In the genomic region with DNA sequence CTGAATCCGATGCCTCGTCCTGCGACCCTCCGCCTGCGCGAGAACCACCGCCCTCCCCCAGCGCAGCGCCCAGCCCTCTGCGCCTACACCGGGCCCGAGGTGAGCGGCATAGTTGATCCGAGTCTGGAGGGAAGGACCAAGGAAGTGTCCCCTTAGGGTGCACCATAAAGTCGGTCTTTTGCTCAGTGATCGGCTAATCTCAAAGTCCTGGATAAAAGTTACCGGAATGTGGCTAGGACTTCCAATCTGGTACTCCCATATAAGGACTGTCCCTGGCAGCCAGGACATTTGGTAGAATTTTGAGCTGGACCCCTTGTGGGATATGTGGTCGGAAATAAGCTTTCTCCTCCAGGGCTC, we compare ENCODE assay signal across 10 mouse cellular contexts. TPM values are rescaled to one million over a fixed set of nuclear protein-coding genes. Genes with fewer than 3 reads are reported as not detected.
DNase-seq lines count a peak whose midpoint lies in the region; ATAC-seq and TF ChIP-seq lines count a peak whose summit lies in the region.
"Had no signal": no experiment of that assay in that cellular context is flagged by ENCODE, and none has a peak within 500 bp of the region (broad histone marks: within the 10 kb centered on the region; RNA-seq: fewer than 3 reads in every experiment).

No protein-coding gene starts in this region.

- H3K36me3 ChIP-seq in heart, adult 2 months (ENCODE audit: control insufficient read depth, insufficient read depth, low read length), result no peaks in the 10 kb centered on the region
- no peaks in the 10 kb centered on the region for H3K36me3 ChIP-seq in megakaryocyte, embryonic 14.5 days (replicated peaks; ENCODE audit: low read length)
- no peaks in the 10 kb centered on the region for H3K36me3 ChIP-seq in intestine, embryonic 16.5 days (ENCODE audit: control insufficient read depth, insufficient read depth, low read length)
- no peaks in the 10 kb centered on the region for H3K36me3 ChIP-seq in stomach, embryonic 15.5 days

- H3K27me3 ChIP-seq in heart, adult 2 months (ENCODE audit: control insufficient read depth, insufficient read depth, low read length), result peaks cover 21% of the 10 kb centered on the region
- peaks cover 100% of the 10 kb centered on the region for H3K27me3 ChIP-seq in megakaryocyte, embryonic 14.5 days (replicated peaks)
- peaks cover 79% of the 10 kb centered on the region for H3K27me3 ChIP-seq in intestine, embryonic 16.5 days (replicated peaks; ENCODE audit: control insufficient read depth, insufficient read depth, low read length)
- H3K27me3 ChIP-seq in stomach, embryonic 15.5 days (replicated peaks), result peaks cover 69% of the 10 kb centered on the region

- peak overlapping the region; percentile 5 for H3K4me3 ChIP-seq in heart, adult 2 months
- H3K4me3 ChIP-seq in megakaryocyte, embryonic 14.5 days (replicated peaks), result peak overlapping the region; percentile 51
- peak overlapping the region; percentile 42 for H3K4me3 ChIP-seq in intestine, embryonic 16.5 days (ENCODE audit: low read length)
- H3K4me3 ChIP-seq in stomach, embryonic 15.5 days (replicated peaks), result peak overlapping the region; percentile 60

- no peaks in the 10 kb centered on the region; the same call in 1 of the 2 replicates for H3K4me1 ChIP-seq in heart, adult 2 months (ENCODE audit: control insufficient read depth, insufficient read depth, low read length)
- peaks cover 69% of the 10 kb centered on the region for H3K4me1 ChIP-seq in megakaryocyte, embryonic 14.5 days
- H3K4me1 ChIP-seq in intestine, embryonic 16.5 days (ENCODE audit: control insufficient read depth, insufficient read depth, low read length), result peaks cover 25% of the 10 kb centered on the region
- H3K4me1 ChIP-seq in stomach, embryonic 15.5 days, result peaks cover 29% of the 10 kb centered on the region

- no peak for TF ChIP-seq EP300 in heart, adult 2 months (IDR thresholded peaks at IDR 0.05; ENCODE audit: insufficient read depth, low read depth, low read length)

- no peak for TF ChIP-seq POLR2A in heart, adult 2 months (IDR thresholded peaks at IDR 0.05; ENCODE audit: insufficient read depth, low read depth, low read length)

- 23% methylated on average over 18 of the region's 18 CpGs for WGBS in heart, adult 2 months
- WGBS in intestine, embryonic 16.5 days, result 18% methylated on average over 18 of the region's 18 CpGs
- 9% methylated on average over 18 of the region's 18 CpGs for WGBS in stomach, embryonic 15.5 days

- peak in 1 of 2 experiments; percentile 37 for DNase-seq in heart, adult 2 months
- DNase-seq in heart, postnatal 36 days, result no peak
- DNase-seq in layer of hippocampus, adult 9-10 months (ENCODE audit: low spot score), result no peak
- no peak for DNase-seq in thymus, adult 18-20 months
- DNase-seq: kidney, adult 9 months had no signal

- TF ChIP-seq CTCF in heart, adult 2 months (IDR thresholded peaks at IDR 0.05), result no peak

- peak overlapping the region; percentile 39; the same call in 1 of the 2 replicates for H3K9ac ChIP-seq in heart, adult 2 months (ENCODE audit: low read depth, low read length)
- peak overlapping the region; percentile 58 for H3K9ac ChIP-seq in intestine, embryonic 16.5 days (ENCODE audit: low read depth, low read length)
- peak overlapping the region; percentile 16; the same call in 1 of the 2 replicates for H3K9ac ChIP-seq in stomach, embryonic 15.5 days

- intact Hi-C loops in heart, adult 2 months (cut with DNase I), result no loop called here
- intact Hi-C loops in heart, postnatal 36 days (cut with DNase I), result no loop called here

- peak overlapping the region; percentile 53 for H3K27ac ChIP-seq in heart, adult 2 months
- H3K27ac ChIP-seq in intestine, embryonic 16.5 days (ENCODE audit: low read length), result peak overlapping the region; percentile 15; the same call in 1 of the 2 replicates
- H3K27ac ChIP-seq in stomach, embryonic 15.5 days, result peak overlapping the region; percentile 11; the same call in 1 of the 2 replicates

- H3K79me2 ChIP-seq in heart, adult 2 months (replicated peaks; ENCODE audit: control insufficient read depth, insufficient read depth, low read length), result no peaks in the 10 kb centered on the region

- no peak for ATAC-seq in megakaryocyte, adult 5-6 weeks (ENCODE audit: poor library complexity, severe bottlenecking)
- ATAC-seq in intestine, embryonic 16.5 days, result no peak
- ATAC-seq in stomach, embryonic 15.5 days (ENCODE audit: insufficient read depth, low FRiP score, low read depth), result no peak

- peak overlapping the region; percentile 55 for H3K4me2 ChIP-seq in intestine, embryonic 16.5 days (ENCODE audit: low read depth, low read length)
- H3K4me2 ChIP-seq in stomach, embryonic 15.5 days, result peak overlapping the region; percentile 95

- 0 out of 2 replicates have a peak, but pooled peaks cover 3% of the 10 kb centered on the region for H3K9me3 ChIP-seq in megakaryocyte, embryonic 14.5 days
- H3K9me3 ChIP-seq in intestine, embryonic 16.5 days (ENCODE audit: control insufficient read depth, low read length), result no peaks in the 10 kb centered on the region
- no peaks in the 10 kb centered on the region for H3K9me3 ChIP-seq in stomach, embryonic 15.5 days

RNA-seq across cellular contexts. Expression of a gene that starts 4.9 kb away (rescaled TPM):
- total RNA-seq in heart, adult 2 months (2021), result 1 to 10 TPM; 5.5 to 5.7 TPM
- polyA plus RNA-seq in heart, adult 2 months (2012; rRNA removed), result 6.9 and 7.5 TPM in 2 replicates
- total RNA-seq in heart, postnatal 36 days (2021), result 1 to 10 TPM; 6.2 to 6.9 TPM
- polyA plus RNA-seq in megakaryocyte, embryonic 14.5 days (2012; ENCODE audit: insufficient read depth, low replicate concordance), result 1.5 and 1.7 TPM in 2 replicates
- 0.04 TPM in 1 of 2 replicates, not detected in the other for total RNA-seq in megakaryocyte, adult 5-6 weeks (2015)
- total RNA-seq in megakaryocyte, adult 5-6 weeks (2017), result 0.04 TPM in 1 of 2 replicates, not detected in the other
- 1.7 and 2.2 TPM in 2 replicates for polyA plus RNA-seq in intestine, embryonic 16.5 days (2015; fragmentation: Nextera tagmentation; extraction: Ambion mirVana)
- 6.0 and 6.6 TPM in 2 replicates for polyA plus RNA-seq in stomach, embryonic 15.5 days (2015; fragmentation: Nextera tagmentation; extraction: Ambion mirVana)
- total RNA-seq: CH12.LX had no signal

RNA-seq across cellular contexts. Expression of a gene that starts 12.9 kb away (rescaled TPM):
- not detected for total RNA-seq in heart, adult 2 months (2021)
- polyA plus RNA-seq in heart, adult 2 months (2012; rRNA removed), result not detected in 2 replicates
- not detected for total RNA-seq in heart, postnatal 36 days (2021)
- not detected in 2 replicates for polyA plus RNA-seq in megakaryocyte, embryonic 14.5 days (2012; ENCODE audit: insufficient read depth, low replicate concordance)
- not detected in 2 replicates for total RNA-seq in megakaryocyte, adult 5-6 weeks (2015)
- not detected in 2 replicates for total RNA-seq in megakaryocyte, adult 5-6 weeks (2017)
- not detected in 2 replicates for polyA plus RNA-seq in intestine, embryonic 16.5 days (2015; fragmentation: Nextera tagmentation; extraction: Ambion mirVana)
- not detected in 2 replicates for polyA plus RNA-seq in stomach, embryonic 15.5 days (2015; fragmentation: Nextera tagmentation; extraction: Ambion mirVana)
- total RNA-seq: CH12.LX had no signal

RNA-seq across cellular contexts. Expression of a gene that starts 49.0 kb away (rescaled TPM):
- not detected for total RNA-seq in heart, adult 2 months (2021)
- 0.09 and 0.55 TPM in 2 replicates for polyA plus RNA-seq in heart, adult 2 months (2012; rRNA removed)
- not detected for total RNA-seq in heart, postnatal 36 days (2021)
- polyA plus RNA-seq in megakaryocyte, embryonic 14.5 days (2012; ENCODE audit: insufficient read depth, low replicate concordance), result not detected in 2 replicates
- not detected in 2 replicates for total RNA-seq in megakaryocyte, adult 5-6 weeks (2015)
- not detected in 2 replicates for total RNA-seq in megakaryocyte, adult 5-6 weeks (2017)
- not detected in 2 replicates for polyA plus RNA-seq in intestine, embryonic 16.5 days (2015; fragmentation: Nextera tagmentation; extraction: Ambion mirVana)
- 0.28 and 0.30 TPM in 2 replicates for polyA plus RNA-seq in stomach, embryonic 15.5 days (2015; fragmentation: Nextera tagmentation; extraction: Ambion mirVana)
- total RNA-seq: CH12.LX had no signal

Comparison
In these comparisons a context has a peak if more than half of its experiments do, and no peak if none do; other contexts are left out.
1. H3K4me3 ChIP-seq: peak in every context shown above with its lines; median percentile 60 in stomach, embryonic 15.5 days; 51 in megakaryocyte, embryonic 14.5 days; 42 in intestine, embryonic 16.5 days; 5 in heart, adult 2 months.